Mouse (Mus musculus) midbrain, embryonic 14.5 days (tissue): ENCODE measurements around the gene Ostn. TPM values are rescaled to one million over a fixed set of nuclear protein-coding genes. Genes with fewer than 3 reads are reported as not detected.
"Not testable (repeated sequence)": the region's sequence is repeated elsewhere in the genome, so short reads cannot be mapped to it uniquely, and the experiment has no call there.

Experiments
- ATAC-seq: fragments of 200-750 bp; cut with Nextera tagmentation; 2 replicates; pipeline ENCODE4 v1.8.0; 2017; ENCODE audit warnings: moderate number of reproducible peaks, moderate library complexity; ENCODE audit not compliant: low FRiP score, low TSS enrichment
- DNase-seq: peaks from one replicate; pipeline ENCODE4 v3.0.0-alpha.2; 2015
- H3K27ac ChIP-seq: fragments of 300-500 bp; sonication (generic); replicated peaks from 2 replicates; pipeline ENCODE4 v1.5.1; 2014; ENCODE audit warnings: mild to moderate bottlenecking, low read depth, low read length, moderate library complexity
- H3K27me3 ChIP-seq: fragments of 300-500 bp; sonication (generic); 2 replicates; pipeline ENCODE4 v1.6.1; 2014; ENCODE audit warnings: low read length, control low read depth, mixed read lengths; ENCODE audit not compliant: control insufficient read depth, insufficient read depth
- H3K36me3 ChIP-seq: fragments of 300-500 bp; sonication (generic); 2 replicates; pipeline ENCODE4 v1.6.1; 2014; ENCODE audit warnings: low read length, control low read depth; ENCODE audit not compliant: control insufficient read depth, insufficient read depth
- H3K4me1 ChIP-seq: fragments of 300-500 bp; sonication (generic); 2 replicates; pipeline ENCODE4 v1.6.1; 2014; ENCODE audit warnings: mild to moderate bottlenecking, antibody characterized with exemption, low read length, control low read depth; ENCODE audit not compliant: control insufficient read depth, insufficient read depth
- H3K4me2 ChIP-seq: fragments of 300-500 bp; sonication (generic); 2 replicates; pipeline ENCODE4 v1.6.1; 2014; ENCODE audit warnings: mild to moderate bottlenecking, low read length, moderate library complexity
- H3K4me3 ChIP-seq: fragments of 300-500 bp; sonication (generic); replicated peaks from 2 replicates; pipeline ENCODE4 v1.5.1; 2014; ENCODE audit warnings: low read depth, low read length
- H3K9ac ChIP-seq: fragments of 300-500 bp; sonication (generic); replicated peaks from 2 replicates; pipeline ENCODE4 v1.6.1; 2014; ENCODE audit warnings: mild to moderate bottlenecking, low read length, moderate library complexity
- H3K9me3 ChIP-seq: fragments of 300-500 bp; sonication (generic); 2 replicates; pipeline ENCODE4 v1.6.1; 2016; ENCODE audit warnings: low read length, control low read depth, mixed read lengths; ENCODE audit not compliant: control insufficient read depth
- WGBS: fragments of 180-500 bp; shearing (Covaris S2); extraction: QIAGEN DNeasy Blood & Tissue Kit; methylation state at CpG from one replicate; pipeline ENCODE4 v1.1.7; 2014; 5-methylcytosine and 5-hydroxymethylcytosine counted together
- polyA plus RNA-seq: library from polyadenylated mRNA; unstranded; fragments of >200 nt; fragmentation: Nextera tagmentation; extraction: Ambion mirVana; gene quantifications from 2 replicates; pipeline ENCODE4 v1.2.1, GENCODE M21; 2014

Gene Ostn
- polyA plus RNA-seq: not detected in 2 replicates

GRCm38 (mm10) chr16:27307189-27307588 lies at the start of gene Ostn:
Gene Ostn, plus strand, starts transcription at chr16:27307489.
- ATAC-seq, H3K36me3 ChIP-seq, H3K4me3 ChIP-seq, H3K9me3 ChIP-seq, H3K27ac ChIP-seq, H3K27me3 ChIP-seq, DNase-seq, H3K9ac ChIP-seq, H3K4me1 ChIP-seq, H3K4me2 ChIP-seq: not testable (repeated sequence)
- WGBS: 84% methylated on average over 4 of the region's 4 CpGs

DNA sequence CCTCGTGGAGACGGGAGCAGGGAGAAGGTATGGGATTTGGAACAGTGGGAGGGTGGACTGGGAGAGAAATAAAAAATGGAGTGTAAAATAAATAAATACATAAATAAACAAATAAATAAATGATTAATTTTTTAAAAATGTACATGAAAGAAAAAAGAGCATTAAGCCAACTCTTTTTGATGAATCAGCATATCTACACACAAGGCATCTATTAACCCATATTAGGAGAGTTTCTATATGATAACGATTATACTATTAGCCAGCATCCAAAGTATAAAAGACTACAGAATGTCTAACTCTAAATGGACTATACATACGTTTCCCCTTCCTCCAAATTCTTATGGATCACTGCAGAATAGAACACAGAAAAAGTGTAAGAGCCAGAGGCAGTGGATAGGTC lies 38.5 kb upstream of the Ostn start:
- DNase-seq (no peak), ATAC-seq (no peak)
- no peak overlapping the region for H3K4me3 ChIP-seq
- 87% methylated on average over 4 of the region's 4 CpGs for WGBS
- no peaks in the 10 kb centered on the region for H3K27me3 ChIP-seq
- H3K9ac ChIP-seq: no peak overlapping the region
- no peak overlapping the region for H3K27ac ChIP-seq
- no peaks in the 10 kb centered on the region for H3K9me3 ChIP-seq
- H3K4me2 ChIP-seq: no peak overlapping the region
- H3K36me3 ChIP-seq: no peaks in the 10 kb centered on the region
- no peaks in the 10 kb centered on the region for H3K4me1 ChIP-seq

GRCm38 (mm10) chr16:27287410-27287809 lies 19.9 kb upstream of the Ostn start:
- H3K4me1 ChIP-seq: no peaks in the 10 kb centered on the region
- H3K27me3 ChIP-seq: no peaks in the 10 kb centered on the region
- no peak for DNase-seq
- H3K27ac ChIP-seq: no peak overlapping the region
- H3K9me3 ChIP-seq: no peaks in the 10 kb centered on the region
- no peak overlapping the region for H3K4me3 ChIP-seq
- 83% methylated on average over 3 of the region's 3 CpGs for WGBS
- no peaks in the 10 kb centered on the region for H3K36me3 ChIP-seq
- no peak overlapping the region for H3K9ac ChIP-seq
- ATAC-seq: no peak
- no peak overlapping the region for H3K4me2 ChIP-seq

DNA sequence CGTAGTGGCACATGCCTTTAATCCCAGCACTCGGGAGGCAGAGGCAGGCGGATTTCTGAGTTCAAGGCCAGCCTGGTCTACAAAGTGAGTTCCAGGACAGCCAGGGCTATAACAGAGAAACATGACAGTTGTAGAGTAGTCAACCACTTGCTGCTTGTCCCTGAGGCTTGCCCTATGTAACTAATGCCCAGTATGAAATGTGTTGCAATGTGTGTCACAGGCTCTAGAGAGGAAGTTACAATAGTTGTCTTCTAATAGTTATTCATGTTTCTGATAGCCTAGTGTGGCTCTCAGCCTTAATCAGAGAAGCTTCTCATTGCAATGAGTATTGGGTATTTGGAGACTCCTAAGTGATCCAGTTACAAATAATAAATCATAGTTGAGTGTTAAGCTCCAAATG lies 10.8 kb upstream of the Ostn start:
- Histone ChIP-seq H3K36me3 (no peaks in the 10 kb centered on the region), H3K27ac (no peak overlapping the region), H3K9me3 (no peaks in the 10 kb centered on the region), H3K4me1 (no peaks in the 10 kb centered on the region), H3K9ac (no peak overlapping the region), H3K27me3 (no peaks in the 10 kb centered on the region), H3K4me3 (no peak overlapping the region), H3K4me2 (no peak overlapping the region)
- WGBS: 95% methylated on average over 3 of the region's 3 CpGs
- no peak for ATAC-seq
- DNase-seq: no peak

- 91% methylated on average over 2 of the region's 2 CpGs for WGBS
- no peak overlapping the region for H3K4me2 ChIP-seq
- no peak overlapping the region for H3K9ac ChIP-seq
- DNase-seq (no peak), ATAC-seq (no peak)
- no peaks in the 10 kb centered on the region for H3K27me3 ChIP-seq
- H3K4me1 ChIP-seq: no peaks in the 10 kb centered on the region
- no peaks in the 10 kb centered on the region for H3K36me3 ChIP-seq
- no peaks in the 10 kb centered on the region for H3K9me3 ChIP-seq
- H3K4me3 ChIP-seq: no peak overlapping the region
- no peak overlapping the region for H3K27ac ChIP-seq
Measured at GRCm38 (mm10) chr16:27296929-27297328, 10.4 kb upstream of the Ostn start.

- WGBS: 93% methylated on average over 1 of the region's 1 CpGs
- no peak overlapping the region for H3K4me3 ChIP-seq
- H3K9ac ChIP-seq: no peak overlapping the region
- no peaks in the 10 kb centered on the region for H3K36me3 ChIP-seq
- no peaks in the 10 kb centered on the region for H3K27me3 ChIP-seq
- no peak for DNase-seq
- H3K4me1 ChIP-seq: no peaks in the 10 kb centered on the region
- no peak for ATAC-seq
- H3K27ac ChIP-seq: no peak overlapping the region
- H3K4me2 ChIP-seq: no peak overlapping the region
- H3K9me3 ChIP-seq: no peaks in the 10 kb centered on the region
Measured at GRCm38 (mm10) chr16:27319099-27319498, 11.8 kb downstream of the Ostn start.

- no peak for ATAC-seq
- Histone ChIP-seq H3K36me3 (no peaks in the 10 kb centered on the region), H3K4me3 (no peak overlapping the region), H3K9ac (no peak overlapping the region), H3K4me1 (no peaks in the 10 kb centered on the region), H3K27me3 (no peaks in the 10 kb centered on the region), H3K27ac (no peak overlapping the region), H3K9me3 (no peaks in the 10 kb centered on the region), H3K4me2 (no peak overlapping the region)
- no peak for DNase-seq
Measured at GRCm38 (mm10) chr16:27322047-27322446, 14.8 kb downstream of the Ostn start.

- H3K4me2 ChIP-seq: no peak overlapping the region
- H3K9ac ChIP-seq: no peak overlapping the region
- H3K4me1 ChIP-seq: no peaks in the 10 kb centered on the region
- WGBS: 100% methylated on average over 2 of the region's 2 CpGs
- H3K27ac ChIP-seq: no peak overlapping the region
- no peak for ATAC-seq
- no peak for DNase-seq
- H3K4me3 ChIP-seq: no peak overlapping the region
- no peaks in the 10 kb centered on the region for H3K27me3 ChIP-seq
- H3K36me3 ChIP-seq: no peaks in the 10 kb centered on the region
- no peaks in the 10 kb centered on the region for H3K9me3 ChIP-seq
Measured at GRCm38 (mm10) chr16:27326463-27326862, 19.2 kb downstream of the Ostn start.

GRCm38 (mm10) chr16:27347521-27347920 lies 40.2 kb downstream of the Ostn start:
- Histone ChIP-seq H3K9me3 (no peaks in the 10 kb centered on the region), H3K27ac (no peak overlapping the region), H3K9ac (no peak overlapping the region), H3K27me3 (no peaks in the 10 kb centered on the region), H3K4me2 (no peak overlapping the region), H3K4me1 (no peaks in the 10 kb centered on the region), H3K36me3 (no peaks in the 10 kb centered on the region), H3K4me3 (no peak overlapping the region)
- DNase-seq: no peak
- WGBS: 87% methylated on average over 3 of the region's 3 CpGs
- no peak for ATAC-seq
